Mouse (Mus musculus): ENCODE data around the gene Pate1.

The Pate1 gene

GRCm38 (mm10) chr9:35687013-35687412 is at the start of gene Pate1:
Gene Pate1, minus strand, starts transcription at chr9:35687390.
- no peak for DNase-seq

DNA sequence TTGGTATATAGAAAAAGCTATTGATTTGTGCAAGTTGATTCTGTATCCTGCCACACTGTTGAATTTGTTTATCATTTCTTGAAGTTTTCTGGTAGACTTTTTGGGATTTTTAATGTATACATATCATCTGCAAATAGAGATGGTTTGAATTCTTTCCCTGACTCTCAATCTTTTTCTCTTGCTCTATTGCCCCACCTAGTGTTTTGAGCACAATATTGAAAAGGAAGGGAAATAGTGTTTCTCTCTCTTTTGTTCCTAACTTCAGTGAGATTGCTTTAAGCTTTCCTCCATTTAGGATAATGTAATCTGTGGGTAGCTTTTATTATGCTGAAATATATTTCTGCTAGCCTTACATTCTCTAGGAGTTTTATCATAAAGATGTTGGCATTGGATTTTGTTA is 20.1 kb upstream of the Pate1 start:
- DNase-seq = no peak

DNA sequence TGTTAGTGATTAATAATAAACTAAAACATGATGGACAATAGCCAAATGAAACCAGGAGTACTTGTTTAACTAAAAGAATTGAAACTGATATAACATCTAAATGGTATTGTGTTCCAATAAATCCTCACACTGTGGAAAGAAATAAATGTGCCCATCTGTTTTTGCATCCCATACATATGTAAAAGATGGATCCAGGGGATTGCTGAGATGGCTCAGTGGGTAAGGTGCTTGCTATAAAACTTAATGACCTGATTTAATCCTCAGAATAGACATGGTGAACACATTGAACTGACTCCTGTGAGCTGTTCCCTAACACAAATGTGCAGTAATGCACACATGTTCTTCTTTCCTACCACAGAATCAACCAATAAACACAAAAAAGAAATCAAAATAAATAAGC is 4.7 kb upstream of the Pate1 start:
- DNase-seq = no peak

DNA sequence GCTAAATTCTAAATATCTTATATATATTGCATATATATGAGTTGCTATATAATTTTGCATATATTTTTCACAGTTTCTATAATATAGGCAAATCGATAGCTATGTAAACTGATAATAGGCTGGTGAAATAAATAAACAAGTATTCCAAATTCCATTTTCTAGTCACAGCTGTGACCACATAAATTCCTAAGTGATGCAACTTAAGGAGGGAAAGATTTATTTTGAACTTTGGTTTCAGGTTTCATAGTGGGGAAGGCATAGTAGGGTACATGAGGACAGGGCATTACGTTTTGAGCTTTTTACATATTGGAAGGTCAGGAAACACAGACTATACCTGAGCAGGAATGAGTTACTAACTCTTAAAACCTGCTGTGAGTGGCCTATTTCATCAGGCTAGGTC is 13.6 kb downstream of the Pate1 start:
- no peak for DNase-seq

DNA sequence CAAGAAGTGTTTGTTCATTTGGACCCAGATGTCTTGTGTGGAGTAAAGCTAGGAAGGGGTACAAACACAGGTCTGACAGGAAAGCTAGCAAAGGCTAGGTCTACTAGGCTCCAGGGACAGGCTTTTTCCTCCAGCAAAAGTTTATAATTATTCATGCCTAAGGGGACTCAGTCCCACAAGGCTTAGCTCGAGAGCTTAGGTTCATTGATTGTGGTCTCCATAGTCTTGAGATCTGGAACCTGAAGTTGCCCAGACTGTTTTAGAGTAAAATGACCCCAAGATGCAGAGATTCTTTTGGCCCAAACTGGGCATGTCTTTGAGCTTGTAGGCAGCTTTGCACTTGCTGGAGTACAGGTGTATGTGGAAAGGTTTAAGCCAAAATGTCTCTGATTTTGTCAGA is 39.1 kb downstream of the Pate1 start, which contains the start of gene Pate3:
Gene Pate3, minus strand, starts transcription at position 101 of the 400 bp plus-strand sequence.
- DNase-seq = no peak
